Mouse (Mus musculus) embryonic facial prominence, embryonic 13.5 days (tissue): ENCODE data around the gene Ring1. TPM values are rescaled to one million over a fixed set of nuclear protein-coding genes. Genes with fewer than 3 reads are reported as not detected.

ENCODE experiments used
- ATAC-seq: fragments of 200-750 bp; cut with Nextera tagmentation; 2 replicates; pipeline ENCODE4 v1.8.0; 2017; ENCODE audit warnings: low read depth; ENCODE audit not compliant: insufficient number of reproducible peaks, insufficient read depth, low FRiP score, low TSS enrichment
- H3K27ac ChIP-seq: fragments of 300-500 bp; sonication (generic); 2 replicates; pipeline ENCODE4 v1.5.1; 2015; ENCODE audit warnings: moderate library complexity, mild to moderate bottlenecking, inconsistent platforms
- H3K27me3 ChIP-seq: fragments of 300-500 bp; sonication (generic); 2 replicates; pipeline ENCODE4 v1.6.1; 2015; ENCODE audit warnings: mild to moderate bottlenecking, inconsistent platforms
- H3K36me3 ChIP-seq: fragments of 300-500 bp; sonication (generic); 2 replicates; pipeline ENCODE4 v1.6.1; 2015; ENCODE audit warnings: mild to moderate bottlenecking, inconsistent platforms
- H3K4me1 ChIP-seq: fragments of 300-500 bp; sonication (generic); 2 replicates; pipeline ENCODE4 v1.6.1; 2015; ENCODE audit warnings: inconsistent platforms
- H3K4me2 ChIP-seq: fragments of 300-500 bp; sonication (generic); 2 replicates; pipeline ENCODE4 v1.6.1; 2015; ENCODE audit warnings: moderate library complexity, mild to moderate bottlenecking, inconsistent platforms
- H3K4me3 ChIP-seq: fragments of 300-500 bp; sonication (generic); 2 replicates; pipeline ENCODE4 v1.5.1; 2015; ENCODE audit warnings: mild to moderate bottlenecking, inconsistent platforms
- H3K9ac ChIP-seq: fragments of 300-500 bp; sonication (generic); 2 replicates; pipeline ENCODE4 v1.6.1; 2015; ENCODE audit warnings: mild to moderate bottlenecking, inconsistent platforms
- H3K9me3 ChIP-seq: fragments of 300-500 bp; sonication (generic); 2 replicates; pipeline ENCODE4 v1.6.1; 2016; ENCODE audit warnings: inconsistent platforms
- WGBS: fragments of 180-500 bp; shearing (Covaris S2); methylation state at CpG from one replicate; pipeline ENCODE4 v1.1.7; 2015; ENCODE audit warnings: mixed read lengths; 5-methylcytosine and 5-hydroxymethylcytosine counted together
- polyA plus RNA-seq: library from polyadenylated mRNA; unstranded; fragments of >200 nt; fragmentation: Nextera tagmentation; extraction: Ambion mirVana; gene quantifications from 2 replicates; pipeline ENCODE4 v1.2.1, GENCODE M21; 2015

Ring1 gene
- polyA plus RNA-seq, 1 experiment from 2014 or later: 22.3 TPM

GRCm38 (mm10) chr17:34027656-34028223 lies 3.3 kb upstream of the Ring1 start, which contains the start of gene H2-Ke6:
Gene H2-Ke6 (minus strand): TSS chr17:34028060.
- Histone ChIP-seq H3K4me3 (peak within 1 kb of the TSS; percentile 82), H3K27me3 (no peaks in the 10 kb centered on the region; the same call in 1 of the 2 replicates), H3K36me3 (peaks cover 25% of the 10 kb centered on the region), H3K9ac (peak within 1 kb of the TSS; percentile 83), H3K9me3 (no peaks in the 10 kb centered on the region), H3K27ac (peak within 1 kb of the TSS; percentile 80), H3K4me1 (peaks cover 63% of the 10 kb centered on the region), H3K4me2 (peak within 1 kb of the TSS; percentile 99)
- ATAC-seq: peak; percentile 72
- WGBS: under 1% methylated on average over 49 of the region's 49 CpGs

DNA sequence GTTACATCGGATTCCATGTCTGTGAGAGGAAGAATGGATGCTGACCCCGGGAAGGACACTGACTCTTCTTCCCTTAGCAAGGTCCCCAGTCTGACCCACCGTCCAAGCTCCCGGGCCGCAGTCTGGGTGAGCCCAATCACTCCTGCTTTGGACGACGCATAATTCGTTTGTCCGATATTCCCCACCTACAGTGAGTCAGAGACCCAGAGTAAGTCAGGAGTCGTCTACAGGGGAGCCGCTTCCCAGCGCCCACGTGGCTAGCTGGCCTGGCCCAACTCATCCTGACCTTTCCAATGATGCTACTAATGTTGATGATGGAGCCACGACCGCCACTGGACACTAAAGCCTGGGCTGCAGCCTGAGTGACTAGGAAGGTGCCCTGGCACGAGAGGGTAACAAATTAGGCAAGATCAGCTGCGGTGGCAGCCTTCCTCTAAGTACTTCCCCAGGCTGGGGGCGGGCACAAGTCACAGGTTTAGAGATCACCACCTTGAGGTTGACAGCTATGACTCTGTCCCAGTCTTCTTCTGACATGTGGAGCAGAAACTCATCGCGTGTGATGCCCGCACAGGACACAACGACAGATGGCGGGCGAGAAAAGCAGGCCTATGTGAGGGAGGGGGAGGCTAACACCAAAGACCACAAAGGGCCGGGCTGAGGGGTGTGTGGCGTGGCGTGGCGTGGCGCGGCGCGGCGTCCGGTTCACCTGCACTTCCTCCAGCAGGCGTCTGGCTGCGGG lies 2.6 kb upstream of the Ring1 start:
- peak overlapping the region; percentile 99 for H3K4me2 ChIP-seq
- no peak for ATAC-seq
- 8% methylated on average over 36 of the region's 36 CpGs for WGBS
- no peaks in the 10 kb centered on the region; the same call in 1 of the 2 replicates for H3K27me3 ChIP-seq
- no peaks in the 10 kb centered on the region for H3K9me3 ChIP-seq
- H3K36me3 ChIP-seq: peaks cover 31% of the 10 kb centered on the region
- peak overlapping the region; percentile 80 for H3K27ac ChIP-seq
- H3K4me1 ChIP-seq: peaks cover 61% of the 10 kb centered on the region
- peak overlapping the region; percentile 83 for H3K9ac ChIP-seq
- peak overlapping the region; percentile 82 for H3K4me3 ChIP-seq

DNA sequence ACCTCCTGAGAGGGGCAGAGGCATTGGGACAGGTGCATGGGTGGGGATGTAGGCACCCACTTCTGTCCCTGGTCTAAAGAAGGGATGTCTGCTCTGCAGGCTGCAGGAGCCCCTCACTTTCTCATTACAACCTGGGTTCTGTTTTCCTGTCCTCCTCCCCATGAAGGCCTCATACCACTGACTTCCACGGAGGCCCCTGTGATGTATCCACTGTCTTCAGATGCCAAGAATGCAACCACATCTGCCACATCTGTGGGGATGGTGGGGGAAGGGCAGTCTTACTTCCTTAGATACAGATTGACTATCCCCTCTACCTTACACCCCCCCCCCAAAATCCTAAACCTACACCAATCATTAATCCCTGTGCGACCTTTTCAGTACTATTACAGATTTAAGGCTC lies 1.7 kb upstream of the Ring1 start:
- no peak overlapping the region for H3K27ac ChIP-seq
- H3K4me2 ChIP-seq: peak overlapping the region; percentile 99

GRCm38 (mm10) chr17:34025756-34026151 lies 1.3 kb upstream of the Ring1 start:
- Histone ChIP-seq H3K4me3 (peak overlapping the region; percentile 82), H3K9me3 (no peaks in the 10 kb centered on the region), H3K4me1 (peaks cover 60% of the 10 kb centered on the region), H3K27ac (no peak overlapping the region), H3K27me3 (no peaks in the 10 kb centered on the region; the same call in 1 of the 2 replicates), H3K9ac (peak overlapping the region; percentile 93; the same call in 1 of the 2 replicates), H3K36me3 (peaks cover 45% of the 10 kb centered on the region), H3K4me2 (peak overlapping the region; percentile 99)
- no peak for ATAC-seq
- WGBS: 11% methylated on average over 7 of the region's 7 CpGs

More for the DNA sequence above, 1.7 kb upstream of the Ring1 start:
- no peak for ATAC-seq
- no peaks in the 10 kb centered on the region for H3K9me3 ChIP-seq
- no peaks in the 10 kb centered on the region; the same call in 1 of the 2 replicates for H3K27me3 ChIP-seq
- H3K4me1 ChIP-seq: peaks cover 61% of the 10 kb centered on the region
- peak overlapping the region; percentile 82 for H3K4me3 ChIP-seq
- no peak overlapping the region; the same call in 1 of the 2 replicates for H3K9ac ChIP-seq
- peaks cover 40% of the 10 kb centered on the region for H3K36me3 ChIP-seq
- WGBS: 32% methylated on average over 2 of the region's 2 CpGs

DNA sequence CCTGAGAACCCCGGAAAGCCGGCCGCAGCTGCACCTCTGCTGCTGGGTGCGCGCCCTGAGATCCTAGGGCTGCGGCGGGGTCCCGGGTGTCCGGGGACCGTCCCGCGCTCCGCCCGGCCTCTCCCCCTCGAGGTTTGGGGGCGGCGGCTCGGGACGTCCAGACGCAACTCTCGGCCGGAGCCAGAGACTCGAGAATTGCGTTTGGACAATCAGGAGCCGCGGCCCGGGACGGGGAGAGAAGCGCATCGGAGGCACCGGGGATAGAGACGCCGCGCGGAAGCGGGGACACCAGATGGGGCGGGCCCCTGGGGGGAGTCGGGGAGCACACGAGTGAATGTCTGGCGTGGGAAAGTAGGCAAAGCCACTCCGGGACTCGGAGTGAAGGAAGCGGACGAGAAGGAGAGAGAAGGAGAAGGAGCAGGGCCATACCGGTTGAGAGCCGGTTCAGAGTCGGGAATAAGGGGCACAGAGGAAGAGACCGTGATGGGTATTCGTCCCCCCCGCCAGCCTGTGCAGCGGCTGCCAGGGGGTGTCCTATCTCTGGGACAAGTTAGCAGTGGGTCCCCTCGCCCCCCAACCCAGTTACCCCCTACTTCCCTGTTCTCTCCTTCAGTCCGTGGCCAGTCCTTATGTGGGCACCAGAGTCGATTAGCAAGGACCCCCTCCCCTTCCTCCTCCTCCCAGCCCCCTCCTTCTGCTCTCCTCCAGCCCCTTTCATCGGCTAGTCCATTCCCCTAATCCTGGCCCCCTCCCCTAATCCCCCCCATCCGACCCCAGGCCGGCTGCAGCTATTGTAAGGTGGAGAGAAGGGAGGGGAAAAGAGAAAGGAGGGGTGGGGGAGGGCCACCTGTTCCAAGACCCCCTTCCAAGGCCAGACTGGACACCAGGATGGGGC lies 628 bp upstream of the Ring1 start:
- Histone ChIP-seq H3K9me3 (no peaks in the 10 kb centered on the region; the same call in 1 of the 2 replicates), H3K4me3 (peak overlapping the region; percentile 82), H3K4me1 (peaks cover 53% of the 10 kb centered on the region), H3K27me3 (no peaks in the 10 kb centered on the region; the same call in 1 of the 2 replicates), H3K9ac (peak overlapping the region; percentile 93), H3K27ac (peak overlapping the region; percentile 94), H3K4me2 (peak overlapping the region; percentile 99), H3K36me3 (peaks cover 47% of the 10 kb centered on the region)
- WGBS: under 1% methylated on average over 56 of the region's 57 CpGs
- ATAC-seq: no peak; the same call in 1 of the 2 replicates

DNA sequence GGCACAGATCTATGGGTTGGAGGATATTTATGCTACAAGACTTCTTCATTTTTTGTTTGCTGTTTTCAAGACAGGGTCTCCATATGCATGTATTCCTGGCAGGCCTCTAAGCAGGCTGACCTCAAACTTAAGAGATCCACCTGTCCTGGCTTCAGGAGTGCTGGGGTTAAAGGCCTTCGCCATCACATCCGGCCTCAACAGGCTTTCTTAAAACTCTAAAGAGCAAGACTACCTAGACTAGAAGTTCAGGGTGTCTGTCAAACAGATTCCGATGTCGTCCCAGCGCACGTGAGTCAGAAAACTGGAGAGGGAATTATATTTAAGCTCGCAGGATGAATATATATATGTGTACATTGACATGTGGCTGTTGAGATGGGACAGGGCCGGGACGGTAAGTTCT lies 802 bp downstream of the Ring1 start:
- Histone ChIP-seq H3K4me3 (peak overlapping the region; percentile 82), H3K9me3 (peaks cover 4% of the 10 kb centered on the region), H3K27me3 (no peaks in the 10 kb centered on the region; the same call in 1 of the 2 replicates), H3K9ac (peak overlapping the region; percentile 93), H3K27ac (no peak overlapping the region), H3K4me2 (peak overlapping the region; percentile 99), H3K36me3 (peaks cover 34% of the 10 kb centered on the region), H3K4me1 (peaks cover 39% of the 10 kb centered on the region)
- no peak for ATAC-seq
- 67% methylated on average over 9 of the region's 9 CpGs for WGBS

GRCm38 (mm10) chr17:34022987-34023386 lies 1.5 kb downstream of the Ring1 start:
- peaks cover 32% of the 10 kb centered on the region for H3K4me1 ChIP-seq
- peaks cover 4% of the 10 kb centered on the region for H3K9me3 ChIP-seq
- 98% methylated on average over 20 of the region's 20 CpGs for WGBS
- H3K4me3 ChIP-seq: no peak overlapping the region
- peaks cover 29% of the 10 kb centered on the region for H3K36me3 ChIP-seq
- H3K27ac ChIP-seq: no peak overlapping the region
- H3K4me2 ChIP-seq: no peak overlapping the region
- H3K9ac ChIP-seq: no peak overlapping the region
- no peaks in the 10 kb centered on the region; the same call in 1 of the 2 replicates for H3K27me3 ChIP-seq
- no peak for ATAC-seq

- peaks cover 30% of the 10 kb centered on the region for H3K4me1 ChIP-seq
- WGBS: 86% methylated on average over 11 of the region's 14 CpGs
- no peak for ATAC-seq
- no peak overlapping the region for H3K4me3 ChIP-seq
- H3K36me3 ChIP-seq: peaks cover 29% of the 10 kb centered on the region
- no peak overlapping the region for H3K27ac ChIP-seq
- H3K27me3 ChIP-seq: no peaks in the 10 kb centered on the region; the same call in 1 of the 2 replicates
- H3K9me3 ChIP-seq: peaks cover 4% of the 10 kb centered on the region
- no peak overlapping the region for H3K9ac ChIP-seq
- H3K4me2 ChIP-seq: no peak overlapping the region
Observed at GRCm38 (mm10) chr17:34022414-34022783, 2.1 kb downstream of the Ring1 start.

DNA sequence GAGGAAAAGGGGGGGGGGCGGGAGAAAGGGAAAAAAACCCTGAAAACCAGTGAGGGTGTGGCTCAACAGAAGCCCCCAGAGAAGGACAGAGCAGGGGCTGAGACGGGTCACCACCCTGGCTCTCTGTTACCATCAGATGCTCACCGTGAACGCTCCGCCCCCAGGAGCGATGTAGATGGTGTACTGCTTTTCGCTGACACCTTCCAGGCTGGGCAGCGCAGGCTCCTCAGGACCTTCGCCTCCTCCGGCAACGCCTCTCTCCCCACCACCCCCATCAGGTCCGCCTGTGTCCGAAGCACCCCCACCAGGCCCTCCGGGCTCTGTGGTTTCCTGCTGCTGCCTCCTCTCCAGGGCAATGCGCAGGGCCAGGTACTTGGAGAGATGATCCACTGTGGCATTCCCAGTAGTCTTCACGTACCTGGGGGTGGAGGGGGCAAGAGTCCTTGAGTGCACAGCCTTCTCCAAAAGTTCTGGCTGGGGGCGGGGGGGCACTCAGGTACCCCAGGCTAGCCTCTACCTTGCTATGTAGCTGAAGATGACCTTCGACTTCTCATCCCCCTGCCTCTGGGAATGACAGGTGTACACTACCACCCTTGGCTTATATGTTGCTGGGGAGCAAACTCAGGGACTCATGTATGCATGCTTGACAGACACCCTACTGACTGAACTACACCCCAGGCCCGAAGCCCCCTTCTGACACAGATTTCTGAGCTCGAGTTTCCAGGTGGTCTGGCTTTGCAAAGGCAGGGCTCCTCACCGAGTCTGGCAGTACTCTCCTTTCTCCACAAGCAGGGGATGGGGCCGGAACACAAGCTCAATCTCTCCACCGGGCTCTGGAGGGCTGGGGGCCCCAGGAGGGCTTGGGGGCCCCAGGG lies 2.7 kb downstream of the Ring1 start:
- Histone ChIP-seq H3K4me3 (no peak overlapping the region), H3K27me3 (no peaks in the 10 kb centered on the region; the same call in 1 of the 2 replicates), H3K4me1 (peaks cover 24% of the 10 kb centered on the region), H3K36me3 (peaks cover 29% of the 10 kb centered on the region), H3K27ac (no peak overlapping the region), H3K9ac (no peak overlapping the region), H3K9me3 (peaks cover 4% of the 10 kb centered on the region), H3K4me2 (no peak overlapping the region)
- no peak for ATAC-seq
- WGBS: 95% methylated on average over 23 of the region's 23 CpGs

GRCm38 (mm10) chr17:34013436-34013835 lies 11.0 kb downstream of the Ring1 start:
- ATAC-seq: no peak
- no peak overlapping the region for H3K27ac ChIP-seq
- H3K9me3 ChIP-seq: no peaks in the 10 kb centered on the region
- no peaks in the 10 kb centered on the region for H3K27me3 ChIP-seq
- no peak overlapping the region for H3K4me2 ChIP-seq
- H3K4me1 ChIP-seq: no peaks in the 10 kb centered on the region
- H3K36me3 ChIP-seq: no peaks in the 10 kb centered on the region
- WGBS: 91% methylated on average over 8 of the region's 8 CpGs
- H3K4me3 ChIP-seq: no peak overlapping the region
- no peak overlapping the region for H3K9ac ChIP-seq
